Mouse (Mus musculus) hindbrain, embryonic 16.5 days (tissue): Measurements from ENCODE around the gene Kazald1. TPM values are rescaled to one million over a fixed set of nuclear protein-coding genes. Genes with fewer than 3 reads are reported as not detected.

Experiments used
- ATAC-seq: fragments of 200-750 bp; cut with Nextera tagmentation; 2 replicates; pipeline ENCODE4 v1.8.0; 2017; ENCODE audit warnings: moderate TSS enrichment, moderate library complexity
- H3K27ac ChIP-seq: fragments of 300-500 bp; sonication (generic); 2 replicates; pipeline ENCODE4 v1.5.1; 2014; ENCODE audit warnings: low read depth, mild to moderate bottlenecking, control low read depth, low read length, moderate library complexity
- H3K27me3 ChIP-seq: fragments of 300-500 bp; sonication (generic); replicated peaks from 2 replicates; pipeline ENCODE4 v1.6.1; 2014; ENCODE audit warnings: low read length; ENCODE audit not compliant: control insufficient read depth, insufficient read depth
- H3K36me3 ChIP-seq: fragments of 300-500 bp; sonication (generic); 2 replicates; pipeline ENCODE4 v1.6.1; 2014; ENCODE audit warnings: mild to moderate bottlenecking, low read length, moderate library complexity, mixed read lengths; ENCODE audit not compliant: control insufficient read depth, insufficient read depth
- H3K4me1 ChIP-seq: fragments of 300-500 bp; sonication (generic); 2 replicates; pipeline ENCODE4 v1.6.1; 2014; ENCODE audit warnings: low read depth, low read length; ENCODE audit not compliant: control insufficient read depth, insufficient read depth
- H3K4me2 ChIP-seq: fragments of 300-500 bp; sonication (generic); 2 replicates; pipeline ENCODE4 v1.6.1; 2014; ENCODE audit warnings: mild to moderate bottlenecking, low read length, control low read depth, moderate library complexity
- H3K4me3 ChIP-seq: fragments of 300-500 bp; sonication (generic); 2 replicates; pipeline ENCODE4 v1.5.1; 2014; ENCODE audit warnings: mild to moderate bottlenecking, low read length, control low read depth, moderate library complexity
- H3K9ac ChIP-seq: fragments of 300-500 bp; sonication (generic); 2 replicates; pipeline ENCODE4 v1.6.1; 2014; ENCODE audit warnings: low read depth, mild to moderate bottlenecking, control low read depth, low read length, moderate library complexity
- H3K9me3 ChIP-seq: fragments of 300-500 bp; sonication (generic); 2 replicates; pipeline ENCODE4 v1.6.1; 2014; ENCODE audit warnings: mild to moderate bottlenecking, low read length, moderate library complexity; ENCODE audit not compliant: control insufficient read depth
- WGBS: fragments of 180-500 bp; shearing (Covaris S2); extraction: QIAGEN DNeasy Blood & Tissue Kit; methylation state at CpG from one replicate; pipeline ENCODE4 v1.1.7; 2014; 5-methylcytosine and 5-hydroxymethylcytosine counted together
- polyA plus RNA-seq: library from polyadenylated mRNA; unstranded; fragments of >200 nt; fragmentation: Nextera tagmentation; extraction: Ambion mirVana; gene quantifications from 2 replicates; pipeline ENCODE4 v1.2.1, GENCODE M21; 2015

Kazald1 gene
- polyA plus RNA-seq, 1 experiment from 2014 or later, result 4.0 TPM

DNA sequence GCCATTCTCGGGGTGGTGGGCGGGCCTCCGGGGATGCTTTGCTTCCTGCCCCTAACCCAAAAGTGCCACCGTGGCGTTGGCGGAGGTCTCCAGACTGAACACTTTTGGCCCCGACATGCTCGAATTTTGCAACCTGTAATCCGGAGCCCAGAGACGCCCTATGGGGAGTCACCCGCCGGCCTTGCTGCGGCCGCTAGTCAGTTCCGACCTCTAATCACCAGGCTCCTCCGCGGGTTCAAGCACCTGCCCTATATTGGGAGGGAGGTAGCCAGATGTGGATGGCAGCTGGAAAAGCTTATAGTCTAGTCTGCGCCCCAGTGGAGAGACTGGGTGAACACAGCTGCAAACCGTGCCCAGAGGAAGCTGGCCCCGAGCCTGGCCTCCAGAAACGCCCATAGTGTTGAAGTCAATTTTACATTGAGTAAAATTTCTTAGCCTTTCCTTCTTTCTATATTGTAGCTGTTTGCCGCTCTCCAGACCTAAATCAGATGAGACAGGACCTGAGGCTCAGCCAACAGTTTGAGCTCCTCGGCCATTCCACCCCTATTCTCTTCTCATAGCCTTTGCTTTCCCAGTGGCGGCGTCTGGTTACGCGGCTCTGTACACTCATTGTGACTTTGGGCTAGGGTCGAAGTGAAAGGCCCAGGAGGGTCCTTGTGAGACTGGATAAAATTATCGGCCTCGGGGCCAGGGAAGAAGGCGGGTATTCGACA, 438 bp downstream of the Kazald1 start:
- Histone ChIP-seq H3K9ac (peak overlapping the region; percentile 86), H3K4me3 (peak overlapping the region; percentile 78), H3K4me2 (peak overlapping the region; percentile 99), H3K4me1 (peaks cover 30% of the 10 kb centered on the region), H3K36me3 (no peaks in the 10 kb centered on the region), H3K27ac (peak overlapping the region; percentile 96), H3K9me3 (no peaks in the 10 kb centered on the region), H3K27me3 (peaks cover 28% of the 10 kb centered on the region)
- 1% methylated on average over 32 of the region's 32 CpGs for WGBS
- ATAC-seq, result peak; percentile 63; the same call in 1 of the 2 replicates

DNA sequence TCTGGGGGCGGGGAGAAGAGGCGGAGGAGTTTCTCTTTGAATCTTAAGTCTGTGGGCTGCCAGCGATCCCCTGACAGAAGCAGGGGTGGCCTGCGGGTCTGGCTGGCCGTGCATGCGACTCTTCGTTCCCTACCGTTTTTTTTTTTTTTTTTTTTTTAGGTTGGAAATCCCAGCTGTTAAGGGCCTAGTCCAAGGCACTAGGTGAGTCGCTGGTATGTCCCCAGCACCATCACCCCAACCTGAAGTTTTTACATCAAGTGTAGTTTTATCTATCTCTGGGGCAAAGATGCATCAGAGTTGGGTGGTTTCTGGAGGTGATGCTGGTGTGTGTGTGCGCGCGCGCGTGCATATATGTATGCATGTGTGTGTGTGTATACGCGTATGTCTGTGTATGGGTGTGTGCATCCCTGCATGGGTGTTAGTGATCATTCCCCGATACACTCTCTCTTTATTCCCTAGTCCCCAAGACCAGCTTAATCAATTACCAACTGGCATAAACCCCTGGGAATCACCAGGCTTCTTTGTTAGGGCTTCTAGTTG, 1.1 kb downstream of the Kazald1 start:
- Histone ChIP-seq H3K27me3 (peaks cover 34% of the 10 kb centered on the region), H3K9me3 (no peaks in the 10 kb centered on the region), H3K36me3 (no peaks in the 10 kb centered on the region), H3K4me1 (peaks cover 36% of the 10 kb centered on the region), H3K9ac (no peak overlapping the region), H3K27ac (no peak overlapping the region), H3K4me3 (peak overlapping the region; percentile 41), H3K4me2 (peak overlapping the region; percentile 99)
- ATAC-seq, result no peak
- 10% methylated on average over 17 of the region's 17 CpGs for WGBS

DNA sequence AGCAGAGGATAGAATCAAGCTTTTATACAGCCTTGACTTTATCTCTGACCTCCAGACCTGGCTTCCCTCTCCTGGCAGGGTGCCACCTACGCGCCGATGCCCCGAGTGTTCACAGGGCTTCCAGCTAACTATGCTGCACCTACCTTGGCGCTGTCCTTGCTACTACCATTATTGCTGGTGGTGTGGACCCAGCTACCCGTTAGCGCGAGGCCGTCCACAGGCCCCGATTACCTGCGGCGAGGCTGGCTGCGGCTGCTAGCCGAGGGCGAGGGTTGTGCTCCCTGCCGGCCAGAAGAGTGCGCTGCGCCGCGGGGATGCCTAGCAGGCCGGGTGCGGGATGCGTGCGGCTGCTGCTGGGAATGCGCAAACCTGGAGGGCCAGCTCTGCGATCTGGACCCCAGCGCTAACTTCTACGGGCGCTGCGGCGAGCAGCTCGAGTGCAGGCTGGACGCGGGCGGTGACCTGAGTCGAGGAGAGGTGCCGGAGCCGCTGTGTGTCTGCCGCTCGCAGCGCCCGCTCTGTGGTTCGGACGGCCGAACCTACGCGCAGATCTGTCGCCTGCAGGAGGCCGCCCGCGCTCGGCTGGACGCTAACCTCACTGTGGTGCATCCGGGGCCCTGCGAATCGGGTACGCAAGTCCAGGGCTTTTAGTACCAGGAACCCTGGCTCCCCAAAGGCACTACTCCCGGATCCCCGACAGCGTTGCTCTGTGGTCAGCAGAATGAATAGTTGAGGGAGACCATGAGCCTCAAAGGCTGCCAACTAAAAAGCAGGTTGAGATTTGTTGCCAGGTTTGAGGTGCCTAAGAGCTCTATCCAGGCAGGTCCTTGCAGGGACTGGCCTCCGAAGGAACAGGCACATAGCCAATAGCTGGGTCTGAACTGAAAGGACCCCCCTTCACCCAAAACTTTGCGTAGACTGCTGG, 1.8 kb downstream of the Kazald1 start:
- Histone ChIP-seq H3K9ac (peak overlapping the region; percentile 50), H3K27ac (no peak overlapping the region)
- no peak for ATAC-seq

DNA sequence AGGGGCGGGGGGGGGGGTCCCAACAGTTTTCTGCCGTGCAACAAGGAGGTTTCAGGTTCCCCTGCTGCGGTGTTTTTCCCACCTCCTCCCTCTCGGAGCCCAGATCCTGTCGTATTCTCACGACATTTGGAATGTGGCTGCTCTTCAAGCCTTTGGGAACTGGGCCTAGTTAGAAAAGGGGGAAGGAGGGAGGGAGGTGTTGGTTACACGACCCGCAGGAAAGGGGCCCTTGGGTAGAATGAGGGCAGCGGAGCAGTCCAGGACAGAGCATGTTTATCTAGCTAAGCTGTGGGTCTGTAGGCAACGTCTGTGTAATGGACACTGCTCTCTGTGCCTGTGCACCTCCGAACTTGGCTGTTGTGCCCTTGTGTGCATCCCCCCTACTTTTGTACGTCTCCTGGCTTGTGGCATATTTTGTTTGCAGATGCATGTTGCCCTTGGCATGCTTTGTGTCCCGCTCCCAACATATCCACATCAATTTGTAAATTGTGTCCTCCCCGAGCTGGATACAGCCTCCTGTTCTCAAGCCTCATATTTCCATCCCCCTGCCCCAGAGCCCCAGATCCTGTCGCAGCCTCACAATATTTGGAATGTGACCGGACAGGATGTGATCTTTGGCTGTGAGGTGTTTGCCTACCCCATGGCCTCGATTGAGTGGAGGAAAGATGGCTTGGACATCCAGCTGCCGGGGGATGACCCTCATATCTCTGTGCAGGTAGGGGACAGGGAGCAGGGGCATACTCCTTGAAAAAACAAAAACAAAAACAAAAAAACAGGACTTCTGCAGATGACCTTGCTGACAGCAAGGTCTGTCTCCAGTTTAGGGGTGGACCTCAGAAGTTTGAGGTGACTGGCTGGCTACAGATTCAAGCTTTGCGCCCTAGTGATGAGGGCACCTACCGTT, 3.0 kb downstream of the Kazald1 start:
- H3K27me3 ChIP-seq, result peaks cover 39% of the 10 kb centered on the region

More for the DNA sequence above, 1.8 kb downstream of the Kazald1 start:
- Histone ChIP-seq H3K4me2 (peak overlapping the region; percentile 61), H3K36me3 (no peaks in the 10 kb centered on the region), H3K4me3 (peak overlapping the region; percentile 41), H3K4me1 (peaks cover 38% of the 10 kb centered on the region), H3K9me3 (no peaks in the 10 kb centered on the region), H3K27me3 (peaks cover 37% of the 10 kb centered on the region)
- 0% methylated on average over 60 of the region's 62 CpGs for WGBS

DNA sequence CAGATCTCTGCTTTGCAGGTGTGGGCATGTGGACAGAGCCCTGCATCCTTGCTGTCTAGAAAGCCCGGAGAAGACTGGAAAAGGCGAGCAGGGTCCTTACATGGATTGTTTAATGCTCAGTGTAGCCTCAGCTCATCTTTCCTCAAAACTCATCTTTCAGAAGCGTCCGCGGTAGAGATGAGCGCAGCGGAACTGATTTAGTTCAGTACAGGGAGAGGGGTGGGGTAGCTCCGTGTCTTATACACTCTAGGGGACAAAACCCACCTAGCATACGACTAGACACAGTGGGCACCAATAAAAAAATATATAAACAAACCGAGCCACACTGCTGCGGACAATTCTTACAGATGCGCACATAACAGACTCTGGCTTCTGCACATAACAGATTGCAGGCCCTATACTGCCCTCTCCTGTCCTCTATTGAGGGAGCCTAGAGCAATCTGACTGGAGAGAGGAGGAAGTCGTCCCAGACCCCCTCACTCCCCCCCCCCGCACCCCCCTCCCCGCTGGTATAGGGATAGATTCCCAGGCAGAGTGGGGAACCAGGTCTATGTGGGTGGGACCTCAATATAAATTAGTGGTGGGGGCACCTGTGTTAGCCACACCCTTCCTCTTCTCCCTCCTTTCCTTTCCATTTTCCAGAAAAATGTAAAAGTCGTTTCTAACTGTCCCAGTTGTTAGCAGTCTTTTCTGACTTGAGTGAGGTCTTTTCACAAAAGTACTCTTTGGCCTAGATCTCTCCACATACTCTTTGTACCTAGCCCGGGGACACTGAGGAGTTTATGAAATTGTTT, 4.1 kb downstream of the Kazald1 start:
- H3K4me2 ChIP-seq, result peak overlapping the region; percentile 62
- peaks cover 41% of the 10 kb centered on the region for H3K27me3 ChIP-seq
- peak overlapping the region; percentile 29; the same call in 1 of the 2 replicates for H3K4me3 ChIP-seq
- H3K36me3 ChIP-seq, result no peaks in the 10 kb centered on the region
- H3K9me3 ChIP-seq, result no peaks in the 10 kb centered on the region
- ATAC-seq, result no peak
- peak overlapping the region; percentile 13; the same call in 1 of the 2 replicates for H3K27ac ChIP-seq
- 6% methylated on average over 17 of the region's 17 CpGs for WGBS
- H3K9ac ChIP-seq, result no peak overlapping the region; the same call in 1 of the 2 replicates
- H3K4me1 ChIP-seq, result peaks cover 35% of the 10 kb centered on the region

More for the DNA sequence above, 3.0 kb downstream of the Kazald1 start:
- H3K9me3 ChIP-seq, result no peaks in the 10 kb centered on the region
- no peak overlapping the region for H3K9ac ChIP-seq
- 9% methylated on average over 20 of the region's 20 CpGs for WGBS
- no peak overlapping the region for H3K4me3 ChIP-seq
- peaks cover 38% of the 10 kb centered on the region for H3K4me1 ChIP-seq
- ATAC-seq, result no peak
- no peak overlapping the region for H3K4me2 ChIP-seq
- no peaks in the 10 kb centered on the region for H3K36me3 ChIP-seq
- H3K27ac ChIP-seq, result no peak overlapping the region

DNA sequence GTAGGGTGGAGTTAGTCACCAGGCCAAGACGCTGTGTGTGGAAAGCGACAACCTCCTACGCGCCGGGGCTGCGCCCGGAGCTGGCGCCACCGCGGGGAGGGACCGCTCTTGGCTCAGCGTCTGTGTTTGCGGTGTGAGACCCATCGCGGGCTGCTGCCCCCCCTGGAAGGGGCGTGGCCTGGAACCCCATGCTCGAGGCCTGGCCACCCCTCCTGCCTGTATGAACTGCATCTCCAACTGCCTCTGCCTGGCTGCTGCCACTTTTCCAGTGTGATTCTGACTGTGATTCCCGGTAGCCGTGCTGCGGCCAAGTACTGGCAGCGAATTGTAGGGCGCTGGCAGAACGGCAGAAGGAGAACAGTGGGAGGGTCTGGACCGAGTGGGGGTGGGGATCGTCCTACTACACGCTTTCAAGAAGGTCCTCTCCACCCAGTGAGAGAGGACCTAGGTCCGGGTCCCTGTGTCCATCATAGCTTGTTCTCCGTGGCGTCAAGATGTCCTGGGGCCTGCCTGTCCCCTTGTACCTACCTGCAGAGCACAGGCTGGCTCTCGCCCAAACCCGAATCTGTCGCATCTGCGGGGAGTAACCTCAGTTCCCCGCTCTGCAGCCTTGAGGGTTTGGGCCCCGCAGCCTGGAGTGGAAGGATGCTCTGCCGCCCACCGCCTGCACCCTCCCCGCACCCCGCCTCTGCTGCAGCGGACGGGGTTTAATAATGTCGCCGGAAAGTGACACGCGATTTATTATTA, 4.9 kb downstream of the Kazald1 start:
- peak overlapping the region; percentile 29 for H3K4me3 ChIP-seq
- peak overlapping the region; percentile 54 for H3K9ac ChIP-seq
- peak overlapping the region; percentile 62 for H3K4me2 ChIP-seq
- peaks cover 41% of the 10 kb centered on the region for H3K27me3 ChIP-seq
- H3K36me3 ChIP-seq, result no peaks in the 10 kb centered on the region
- H3K9me3 ChIP-seq, result no peaks in the 10 kb centered on the region
- H3K4me1 ChIP-seq, result peaks cover 35% of the 10 kb centered on the region
- peak; percentile 34; the same call in 1 of the 2 replicates for ATAC-seq
- 0 out of 2 replicates have a peak overlapping the region, but pooled peaks have one; percentile 13 for H3K27ac ChIP-seq
- WGBS, result under 1% methylated on average over 45 of the region's 45 CpGs

DNA sequence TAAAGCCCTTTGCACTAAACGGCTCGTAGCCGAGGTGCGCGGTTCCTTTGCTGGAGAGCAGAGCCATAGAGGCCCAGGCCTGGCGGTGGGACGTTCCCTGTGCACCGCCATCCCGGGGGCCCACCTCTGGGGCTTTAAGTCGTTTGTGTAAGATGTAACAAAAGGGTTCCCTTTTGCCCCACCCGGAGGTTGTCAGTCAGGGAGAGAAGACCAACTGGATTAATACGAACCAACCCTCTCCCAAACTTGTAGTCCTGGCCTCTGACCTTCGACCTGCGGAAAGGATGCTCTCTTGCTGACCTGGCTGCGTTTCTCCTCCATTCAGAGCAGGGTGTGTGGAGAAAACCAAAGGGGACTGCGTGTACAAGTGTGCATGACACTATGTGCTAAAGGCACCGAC, 5.7 kb downstream of the Kazald1 start:
- no peaks in the 10 kb centered on the region for H3K9me3 ChIP-seq
- H3K9ac ChIP-seq, result peak overlapping the region; percentile 54
- WGBS, result 2% methylated on average over 17 of the region's 17 CpGs
- no peak overlapping the region for H3K27ac ChIP-seq
- H3K4me1 ChIP-seq, result peaks cover 31% of the 10 kb centered on the region
- peaks cover 43% of the 10 kb centered on the region for H3K27me3 ChIP-seq
- H3K4me2 ChIP-seq, result peak overlapping the region; percentile 62
- H3K4me3 ChIP-seq, result peak overlapping the region; percentile 29
- no peaks in the 10 kb centered on the region for H3K36me3 ChIP-seq
- ATAC-seq, result no peak
